Mouse (Mus musculus) testis, adult 2 months (tissue): ENCODE measurements around the gene Gja5.

Experiments
- CTCF ChIP-seq: fragments of 200-500 bp; IDR thresholded peaks from 2 replicates; pipeline ENCODE4 v1.5.1; 2012; ENCODE audit warnings: low read depth, mild to moderate bottlenecking, inconsistent platforms, low read length, moderate library complexity; ENCODE audit not compliant: control insufficient read depth, insufficient read depth, insufficient replicate concordance
- POLR2A ChIP-seq: fragments of 200-500 bp; IDR thresholded peaks from 2 replicates; pipeline ENCODE4 v1.6.1; 2012; ENCODE audit warnings: low read depth, mild to moderate bottlenecking, inconsistent platforms, low read length, moderate library complexity; ENCODE audit not compliant: control insufficient read depth

DNA sequence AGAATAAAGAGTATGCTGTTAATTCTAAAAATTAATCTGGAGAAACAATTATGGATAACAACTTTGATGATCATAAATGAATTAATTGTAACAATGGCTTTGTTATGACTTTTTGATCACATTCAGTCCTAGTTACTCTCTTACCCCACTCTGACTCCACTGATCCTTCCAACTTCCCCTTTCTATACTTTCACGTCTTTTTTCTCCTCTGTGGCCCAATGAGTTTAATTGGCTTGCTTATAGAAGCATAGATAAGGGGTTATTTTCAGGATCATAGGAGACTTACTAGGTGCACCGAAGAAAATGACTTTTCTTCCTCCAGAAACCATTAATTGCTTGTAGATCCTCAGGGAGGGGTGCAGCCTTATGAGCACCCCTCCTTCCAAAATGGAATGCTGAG is 38.2 kb downstream of the Gja5 start:
- TF ChIP-seq POLR2A (no peak), CTCF (no peak)
